Mouse (Mus musculus): ENCODE results near the gene Zer1.
A peak's percentile ranks its signal among the peaks of the same experiment; 100 is the strongest.
"Not testable (repeated sequence)": the region's sequence is repeated elsewhere in the genome, so short reads cannot be mapped to it uniquely, and the experiment has no call there.

Zer1 gene

DNA sequence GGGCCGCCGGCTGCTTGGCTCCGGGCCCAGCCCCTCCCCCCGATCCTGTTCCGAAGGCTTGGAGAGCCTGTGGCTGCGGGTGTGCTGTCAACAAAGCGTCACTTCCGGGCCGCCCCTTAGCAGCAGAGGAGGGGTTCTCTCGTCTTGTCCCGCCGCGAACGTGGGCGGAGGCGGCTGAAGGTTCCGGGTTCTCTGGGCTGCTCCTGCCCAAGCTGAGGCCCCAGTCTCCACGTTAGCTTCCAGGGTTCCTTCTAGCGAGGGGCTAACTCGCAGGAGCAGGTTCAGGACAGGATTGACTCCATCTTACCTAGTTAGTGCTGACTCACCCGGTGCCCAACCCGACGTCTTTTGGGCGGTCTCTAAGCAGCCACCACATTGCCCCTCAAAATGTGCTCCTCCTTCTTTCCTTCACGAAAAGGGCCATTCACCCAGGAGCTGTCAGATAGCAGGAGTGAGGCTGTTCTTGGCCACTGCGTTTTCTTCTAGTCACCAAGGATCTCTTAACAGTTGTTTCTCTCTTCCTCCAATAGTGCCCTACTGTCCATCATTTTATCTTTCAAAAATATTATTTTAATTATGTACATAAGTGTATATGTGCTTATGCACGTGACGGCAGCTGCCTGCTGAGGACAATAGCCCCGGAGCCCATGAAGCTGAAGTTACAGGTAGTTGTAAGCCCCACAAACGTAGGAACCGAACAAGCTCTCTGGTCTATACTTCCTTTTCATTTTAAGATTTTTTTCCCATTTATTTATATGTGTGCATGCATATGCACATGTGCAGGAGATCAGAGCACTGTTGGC, at the start of gene Zer1:
TSS of gene Zer1 (minus strand) at position 114 of the 803 bp plus-strand sequence.
- peak; percentile 97 for DNase-seq

DNA sequence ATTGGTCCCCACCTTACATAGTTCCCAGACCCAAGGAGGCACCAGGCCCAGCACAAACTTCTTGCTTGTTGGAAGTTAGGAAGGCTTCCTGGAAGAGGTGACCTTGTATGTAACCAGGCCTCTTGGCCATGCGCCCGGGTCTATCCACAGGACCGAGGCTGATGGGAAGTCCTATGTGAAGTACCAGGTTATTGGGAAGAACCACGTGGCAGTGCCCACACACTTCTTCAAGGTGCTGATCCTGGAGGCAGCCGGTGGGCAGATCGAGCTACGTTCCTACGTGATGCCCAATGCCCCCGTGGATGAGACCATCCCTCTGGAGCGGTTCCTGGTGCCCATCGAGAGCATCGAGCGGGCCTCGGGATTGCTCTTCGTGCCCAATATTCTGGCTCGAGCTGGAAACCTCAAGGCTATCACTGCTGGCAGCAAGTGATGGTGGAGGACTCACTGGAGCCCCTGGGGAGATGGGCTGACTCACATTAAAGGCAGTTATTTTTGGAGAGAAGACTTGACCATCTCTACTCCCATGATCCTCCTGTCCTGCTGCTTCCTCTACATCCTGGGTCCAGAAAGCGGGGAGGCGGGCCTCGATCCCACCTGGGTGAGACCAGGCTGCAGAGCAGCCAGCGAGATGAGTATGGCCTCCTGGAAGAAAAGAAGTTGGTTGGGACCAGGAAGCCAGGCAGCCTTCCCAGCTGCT, 49.3 kb upstream of the Zer1 start:
- DNase-seq = no peak

DNA sequence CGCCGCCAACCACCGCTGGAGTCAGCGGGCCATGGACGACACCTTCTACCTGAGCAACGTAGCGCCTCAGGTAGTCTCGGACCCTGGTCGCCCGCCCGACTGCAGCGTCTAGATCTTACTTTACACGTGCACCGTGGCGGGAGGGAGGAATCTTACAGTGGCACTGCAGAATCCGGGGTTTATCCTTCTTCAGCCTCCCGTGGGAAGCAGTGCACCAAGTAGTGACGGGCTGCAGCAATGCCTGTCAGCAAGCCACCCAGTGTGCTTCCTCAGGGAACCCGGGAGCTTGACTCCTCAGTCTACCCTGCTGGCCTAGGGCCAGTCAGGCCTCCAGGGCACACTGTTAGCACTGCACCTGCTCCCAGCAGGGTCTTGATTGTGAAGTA, 47.6 kb upstream of the Zer1 start:
- DNase-seq = no peak

DNA sequence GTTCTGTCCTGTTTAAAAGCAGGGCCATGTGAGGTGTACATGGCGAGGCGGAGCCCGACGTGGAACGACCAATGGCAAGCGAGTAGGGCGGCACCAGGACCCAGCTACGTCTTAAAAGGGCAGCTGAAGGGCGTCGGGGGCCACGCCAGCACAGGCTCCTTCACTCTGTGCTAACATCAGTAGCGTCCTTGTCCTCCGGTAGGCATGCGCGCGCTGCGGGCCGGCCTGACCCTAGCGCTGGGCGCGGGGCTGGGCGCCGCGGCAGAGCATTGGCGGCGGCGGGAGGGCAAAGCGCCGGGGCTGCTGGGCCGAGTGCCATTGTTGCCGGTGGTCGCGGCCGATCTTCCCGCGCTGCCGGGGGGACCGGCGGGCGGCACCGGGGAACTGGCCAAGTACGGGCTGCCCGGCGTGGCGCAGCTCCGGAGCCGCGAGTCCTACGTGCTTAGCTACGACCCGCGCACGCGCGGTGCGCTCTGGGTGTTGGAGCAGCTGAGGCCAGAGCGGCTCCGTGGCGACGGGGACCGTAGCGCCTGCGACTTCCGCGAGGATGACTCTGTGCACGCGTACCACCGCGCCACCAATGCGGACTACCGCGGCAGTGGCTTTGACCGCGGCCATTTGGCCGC, 47.1 kb upstream of the Zer1 start, which contains the start of gene Endog:
TSS of gene Endog (plus strand) at position 123 of the 626 bp plus-strand sequence.
- DNase-seq = peak; percentile 95

DNA sequence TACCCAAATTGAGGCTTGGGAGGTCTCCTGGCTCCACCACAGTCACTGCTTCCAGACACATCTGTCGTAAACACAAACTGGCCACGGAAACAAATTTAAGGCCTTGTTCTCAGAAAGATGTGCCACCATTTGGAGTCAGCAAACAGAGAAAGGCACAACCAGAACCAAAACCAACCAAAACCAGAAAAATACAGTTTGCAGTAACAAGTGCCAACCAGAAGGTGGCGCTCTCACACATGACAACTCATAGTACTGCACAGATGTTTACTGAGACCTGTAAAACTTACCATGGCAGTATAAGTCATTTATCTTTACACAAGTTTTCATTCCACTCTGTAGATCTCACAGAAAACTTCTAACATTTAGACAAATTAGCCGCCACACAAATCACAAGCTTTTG, 42.3 kb upstream of the Zer1 start:
- no peak for DNase-seq

DNA sequence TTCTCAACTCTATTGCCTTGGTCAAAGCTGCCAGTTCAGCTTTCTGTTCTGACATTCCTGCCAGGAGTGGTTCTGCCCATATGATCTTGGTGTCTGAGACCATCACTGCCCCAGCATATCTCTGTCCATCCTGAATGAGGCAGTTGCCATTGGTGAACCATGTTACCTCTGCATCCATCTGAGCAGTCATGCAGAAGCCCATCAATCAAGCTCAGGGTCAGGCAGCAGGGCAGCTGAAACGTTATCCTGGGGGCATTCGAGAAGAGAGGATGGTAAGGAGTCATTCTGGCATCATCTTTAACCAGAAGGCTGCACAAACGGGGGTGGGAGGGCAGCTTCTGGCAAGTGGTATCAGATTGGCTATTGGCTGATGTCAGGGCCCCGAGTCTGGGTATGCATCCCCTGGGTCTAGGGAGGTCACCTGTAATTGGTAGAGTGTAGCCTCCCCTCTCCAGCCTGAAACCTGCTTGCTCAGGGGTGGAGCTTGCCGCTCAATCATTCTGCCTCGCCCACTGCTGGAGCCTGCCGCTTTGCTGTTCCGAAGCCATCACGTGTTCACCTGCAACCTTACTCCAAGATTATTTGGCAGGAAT, 40.1 kb upstream of the Zer1 start:
- DNase-seq = no peak

DNA sequence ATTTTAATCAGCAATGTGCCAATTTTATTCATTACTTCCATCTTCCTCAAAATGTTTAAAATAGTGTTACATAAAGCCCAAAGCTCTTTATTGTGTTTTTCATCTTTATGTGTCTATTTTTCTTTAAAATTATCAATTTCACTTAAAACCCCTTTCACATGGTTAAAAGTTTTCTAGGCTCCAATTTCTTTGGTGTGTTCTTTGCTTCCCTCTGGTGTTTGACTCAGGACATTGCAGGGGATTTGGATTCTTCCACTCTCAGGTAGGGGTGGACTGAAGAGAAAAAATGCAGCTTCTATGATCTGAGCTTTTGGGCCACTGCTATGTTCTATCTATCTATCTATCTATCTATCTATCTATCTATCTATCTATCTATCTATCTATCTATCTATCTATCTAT, 37.4 kb upstream of the Zer1 start:
- peak; percentile 61 for DNase-seq

DNA sequence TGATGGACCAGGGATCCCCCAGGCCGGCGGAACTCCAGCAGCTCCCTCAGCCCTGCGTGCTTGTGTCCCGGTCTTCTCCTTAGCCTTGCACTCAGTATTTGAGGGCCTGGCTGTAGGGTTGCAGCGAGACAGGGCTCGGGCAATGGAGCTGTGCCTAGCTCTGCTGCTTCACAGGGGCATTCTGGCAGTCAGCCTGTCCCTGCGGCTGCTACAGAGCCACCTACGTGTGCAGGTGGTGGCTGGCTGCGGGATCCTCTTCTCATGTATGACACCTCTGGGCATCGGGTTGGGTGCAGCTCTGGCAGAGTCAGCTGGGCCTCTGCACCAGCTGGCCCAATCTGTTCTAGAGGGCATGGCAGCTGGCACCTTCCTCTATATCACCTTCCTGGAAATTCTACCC, 35.5 kb upstream of the Zer1 start:
- not testable (repeated sequence) for DNase-seq

DNA sequence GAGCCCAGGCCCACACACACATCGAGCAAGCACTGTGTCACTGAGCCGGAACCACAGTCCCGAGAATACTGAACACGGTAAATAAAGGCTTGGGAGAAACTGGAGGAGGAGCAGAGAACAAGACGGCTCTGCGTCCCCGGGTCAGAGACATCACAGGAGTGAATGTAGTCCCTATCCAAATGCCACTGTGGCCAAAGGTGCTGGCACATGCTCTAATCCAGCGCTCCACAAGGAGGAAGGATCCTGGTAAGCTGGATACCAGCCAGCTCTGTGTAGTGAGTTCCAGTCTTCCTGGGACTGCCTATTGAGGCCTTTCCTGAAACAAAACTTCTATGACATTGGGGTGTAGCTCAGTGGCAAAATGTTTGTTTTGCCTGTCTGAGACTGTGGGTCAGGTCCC, 28.2 kb upstream of the Zer1 start:
- DNase-seq = peak; percentile 48

DNA sequence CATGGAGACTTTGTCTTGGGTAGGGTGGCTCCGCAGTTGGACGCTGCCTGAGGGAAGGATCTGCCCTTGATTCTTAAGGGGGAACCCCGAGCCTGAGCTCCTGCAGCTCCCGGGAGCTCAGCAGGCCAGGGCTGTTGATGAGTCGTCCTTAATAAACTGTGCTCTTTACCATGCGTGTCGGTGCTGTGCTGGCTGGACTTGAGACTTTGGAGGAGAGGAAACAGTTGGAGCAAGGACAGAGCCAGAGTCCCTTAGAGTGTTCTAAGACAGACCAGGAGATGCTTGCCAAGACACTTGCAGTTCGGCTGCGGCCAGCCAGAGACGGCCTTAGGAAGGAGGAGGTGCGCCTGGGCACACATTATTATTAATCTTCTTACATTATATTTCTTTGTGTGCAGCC, 27.5 kb upstream of the Zer1 start:
- peak; percentile 80 for DNase-seq

DNA sequence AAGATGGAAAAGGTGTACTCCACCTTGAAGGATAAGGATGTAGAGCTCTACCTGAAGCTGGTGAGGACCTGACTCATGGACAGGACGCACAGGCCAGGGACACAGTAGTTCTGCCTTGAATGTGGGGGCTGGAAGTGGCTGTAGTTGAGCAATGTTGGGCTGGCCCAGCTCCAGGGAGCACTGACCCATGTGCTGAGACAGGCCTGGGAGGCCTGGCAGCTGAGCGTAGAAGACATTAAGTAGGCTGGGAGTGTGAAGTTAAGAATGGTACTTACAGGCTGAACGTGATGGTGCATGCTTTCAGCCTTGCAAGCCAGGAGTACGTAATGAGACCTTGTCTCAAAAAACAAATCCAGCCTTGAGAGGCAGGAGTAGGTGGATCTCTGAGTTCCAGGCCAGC, 23.1 kb upstream of the Zer1 start:
- DNase-seq = peak; percentile 91

DNA sequence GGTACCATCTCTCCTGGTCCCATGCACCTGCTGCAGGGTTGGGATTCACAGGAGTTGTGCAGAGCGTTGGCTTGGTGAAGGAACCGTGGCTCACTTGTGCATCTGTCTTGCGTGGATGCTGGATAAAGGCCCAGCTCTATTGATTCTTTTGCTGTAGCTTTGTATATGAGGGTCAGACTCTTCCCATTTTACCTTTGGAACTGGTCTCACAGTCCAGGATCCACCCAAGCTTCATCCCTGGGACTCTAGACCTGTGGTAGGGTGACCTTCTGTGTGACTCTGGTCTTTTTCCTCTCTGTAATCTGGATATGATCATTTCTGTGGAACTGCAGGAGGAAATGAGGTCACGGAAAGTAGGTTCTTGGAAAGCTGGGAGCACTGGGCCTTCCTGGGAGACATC, 20.1 kb upstream of the Zer1 start:
- DNase-seq = no peak

DNA sequence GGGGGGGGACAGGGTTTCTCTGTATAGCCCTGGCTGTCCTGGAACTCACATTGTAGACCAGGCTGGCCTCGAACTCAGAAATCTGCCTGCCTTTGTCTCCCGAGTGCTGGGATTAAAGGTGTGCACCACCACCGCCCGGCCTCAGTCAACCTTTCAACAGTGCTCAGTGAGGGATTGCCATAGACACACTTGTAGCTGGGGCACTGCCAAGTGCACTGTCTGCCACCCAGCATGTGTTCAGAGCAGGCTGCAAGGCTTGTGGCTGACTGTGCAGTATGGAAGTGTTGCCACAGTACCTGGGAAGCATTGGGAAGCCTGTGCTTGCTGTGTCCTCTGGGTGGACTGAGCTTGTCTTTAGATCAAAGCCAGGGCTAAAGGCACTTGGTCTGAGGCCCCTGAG, 15.6 kb upstream of the Zer1 start:
- not testable (repeated sequence) for DNase-seq

DNA sequence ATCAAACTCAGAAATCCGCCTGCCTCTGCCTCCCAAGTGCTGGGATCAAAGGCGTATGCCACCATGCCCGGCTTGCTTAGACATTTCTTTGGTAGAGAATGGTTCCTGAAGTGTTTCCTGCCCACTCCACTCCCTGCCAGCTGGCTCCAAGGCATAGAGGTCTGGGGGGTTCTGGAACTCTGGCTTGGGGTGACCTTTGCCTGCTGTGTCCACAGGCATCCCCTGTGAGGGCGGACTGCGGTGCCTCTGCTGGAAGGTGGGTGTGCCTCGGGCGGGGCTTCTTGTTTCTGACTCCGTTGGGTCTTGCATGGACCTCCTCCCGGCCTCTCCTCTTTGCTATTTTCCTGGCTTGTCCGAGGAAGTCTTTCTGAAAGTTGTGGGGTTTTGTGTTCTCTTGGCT, 12.1 kb upstream of the Zer1 start:
- DNase-seq = peak; percentile 78

DNA sequence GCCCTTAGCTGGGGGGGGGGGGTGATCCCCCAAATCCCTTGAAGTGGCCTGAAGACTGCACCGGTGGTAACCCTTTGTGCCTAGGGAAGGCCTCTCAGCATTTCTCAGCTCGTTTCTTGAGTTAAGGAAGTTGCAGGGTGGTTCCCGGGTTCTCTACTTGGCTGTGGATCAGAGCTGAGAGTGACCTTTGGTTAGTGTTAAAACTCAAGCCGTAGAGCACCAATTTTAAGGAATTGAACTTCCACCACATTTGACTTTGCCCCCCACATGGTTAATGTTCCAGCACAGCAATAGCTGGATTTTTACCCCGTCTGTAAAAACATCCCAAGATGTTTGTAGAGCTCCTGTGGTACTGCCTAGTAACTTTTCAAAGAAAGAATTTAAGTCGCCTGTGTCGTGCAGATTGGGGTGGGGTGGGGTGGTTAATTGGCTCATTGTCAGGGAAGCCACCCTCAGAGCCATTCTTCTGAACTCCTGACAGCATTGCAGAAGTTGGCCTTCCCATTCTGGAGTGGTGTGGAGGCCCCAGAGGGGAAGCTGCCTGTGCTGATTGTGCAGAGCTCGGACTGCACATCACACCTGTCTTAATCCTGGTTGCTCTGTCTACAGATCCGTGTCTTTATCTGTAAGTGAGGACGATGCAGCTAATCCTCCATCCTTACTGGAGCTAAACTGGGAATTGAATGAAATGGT, 10.7 kb upstream of the Zer1 start:
- DNase-seq = peak; percentile 93

DNA sequence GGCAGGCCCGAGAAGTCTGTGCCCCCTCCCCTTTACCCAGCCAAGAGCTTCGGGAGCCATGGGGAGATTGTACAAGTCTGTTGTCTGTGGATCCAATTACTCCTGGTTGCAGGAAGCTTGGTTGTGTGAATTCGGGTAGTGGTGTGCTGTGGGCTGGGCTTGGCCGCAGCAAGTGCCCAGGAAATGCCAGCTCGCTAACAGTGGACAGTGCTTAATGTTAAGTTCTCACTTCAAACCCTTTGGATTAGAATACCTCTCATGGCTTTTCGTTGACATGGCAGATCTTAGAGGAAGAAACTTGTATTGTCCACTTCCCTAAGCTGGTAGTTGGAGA, 10.0 kb upstream of the Zer1 start:
- peak; percentile 51 for DNase-seq

DNA sequence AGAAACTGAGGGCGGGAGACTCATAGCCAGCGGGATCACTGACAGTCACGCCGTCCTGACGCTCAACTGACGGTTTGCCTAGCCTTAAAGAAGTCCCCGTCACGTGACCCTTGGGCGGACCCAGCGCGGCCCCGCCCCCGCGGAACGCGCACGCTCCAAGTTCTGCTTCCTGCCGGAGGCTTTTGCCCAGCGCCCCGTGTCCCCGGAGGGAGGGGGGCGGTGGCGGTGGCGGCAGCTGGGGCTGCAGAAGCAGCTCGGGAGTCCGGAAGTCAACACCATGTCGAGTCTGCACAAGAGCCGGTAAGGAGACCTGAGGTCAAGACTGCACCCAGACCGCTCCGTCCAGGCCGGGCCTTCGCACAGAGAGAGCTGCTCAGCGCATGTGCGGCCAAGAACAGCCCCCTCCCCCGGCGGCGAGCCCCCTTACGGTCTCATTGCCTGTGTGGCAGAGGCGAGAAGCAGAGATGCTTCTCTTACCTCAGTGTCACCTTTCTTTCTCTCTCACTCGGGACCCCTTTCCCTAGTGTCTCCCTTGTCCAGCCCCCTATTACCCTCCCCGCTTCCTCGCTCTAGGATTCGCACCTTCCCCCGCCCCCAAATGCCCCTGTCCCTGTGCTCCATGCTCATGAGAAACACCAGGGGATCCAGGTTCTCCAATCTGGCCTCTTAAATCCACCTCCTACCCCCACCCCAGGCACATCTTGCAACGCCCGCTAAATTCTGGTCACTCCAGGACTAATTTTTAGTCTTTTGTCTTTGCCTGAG, 9.4 kb upstream of the Zer1 start, which contains the start of gene Tbc1d13:
TSS of gene Tbc1d13 (plus strand) at position 134 of the 765 bp plus-strand sequence.
- DNase-seq = peak; percentile 99

DNA sequence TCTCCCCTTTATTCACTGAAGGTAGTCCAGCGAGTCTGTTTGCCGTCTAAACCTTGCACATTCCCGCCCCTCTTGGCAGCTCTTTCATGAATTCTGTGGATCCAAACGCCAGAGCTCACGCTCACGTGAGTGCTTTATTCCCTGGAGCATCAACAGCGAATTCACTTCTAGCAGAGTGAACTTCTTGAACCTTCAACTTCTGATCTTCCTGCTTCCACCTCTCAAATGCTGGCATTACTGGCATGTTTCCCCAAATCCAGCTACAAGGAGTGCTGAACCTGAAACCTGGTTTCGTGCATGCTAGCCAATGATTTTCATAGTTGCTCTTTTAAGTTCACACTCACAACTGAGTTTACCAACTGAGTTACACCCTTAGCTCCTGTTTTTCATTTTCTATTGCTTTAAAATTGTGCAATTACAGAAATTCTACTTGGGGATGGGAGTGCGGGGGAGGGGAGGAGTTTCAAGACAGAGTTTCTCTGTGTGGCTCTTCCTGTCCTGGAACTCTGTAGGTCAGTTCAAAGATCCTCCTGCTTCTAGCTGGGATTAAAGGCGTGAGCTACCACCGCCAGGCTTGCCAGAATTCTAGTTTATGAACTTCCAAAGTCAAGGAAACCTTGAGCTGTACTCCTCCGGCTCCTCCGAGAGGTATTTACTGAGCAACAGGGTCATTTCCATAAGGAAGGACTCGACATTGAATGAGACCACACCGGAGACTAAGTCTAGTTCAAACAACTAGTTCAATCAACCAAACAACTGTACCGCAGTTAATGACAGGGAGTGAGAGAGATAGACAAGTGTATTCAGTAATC, 8.6 kb upstream of the Zer1 start:
- peak; percentile 96 for DNase-seq

DNA sequence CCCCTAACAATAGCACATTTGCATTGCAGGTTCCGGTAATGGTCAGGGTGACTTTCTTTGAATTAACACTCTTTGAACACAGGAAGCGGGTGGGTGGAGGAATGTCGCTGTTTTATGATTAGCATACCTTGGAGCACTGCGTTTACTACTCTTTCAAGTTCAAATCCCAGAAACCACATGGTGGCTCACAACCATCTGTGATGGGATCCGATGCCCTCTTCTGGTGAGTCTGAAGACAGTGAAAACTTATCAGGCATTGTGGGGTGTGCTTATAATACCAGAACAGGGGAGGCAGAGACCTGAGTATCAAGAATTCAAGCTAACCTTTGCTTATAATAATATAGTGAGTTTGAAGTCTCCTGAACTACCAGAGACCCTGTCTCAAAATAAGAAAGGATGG, 6.9 kb upstream of the Zer1 start:
- not testable (repeated sequence) for DNase-seq

DNA sequence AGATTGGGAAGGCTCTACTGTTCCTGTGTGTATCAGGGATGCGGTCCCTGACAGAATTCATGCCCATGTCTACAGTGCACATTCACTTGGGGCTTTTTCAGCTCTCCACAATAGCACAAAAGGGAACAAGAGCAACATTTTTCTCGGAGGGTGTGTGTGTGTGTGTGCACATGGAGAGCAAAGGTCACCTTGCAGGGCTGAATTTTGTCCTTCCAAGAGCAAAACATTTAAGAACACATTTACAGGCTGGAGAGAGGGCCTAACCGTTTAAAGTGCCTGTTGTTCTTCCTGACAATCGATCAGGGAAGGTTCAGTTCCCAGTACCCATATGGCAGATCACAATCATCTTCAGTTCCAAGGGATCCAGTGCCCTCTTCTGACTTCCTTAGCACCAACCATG, 5.8 kb upstream of the Zer1 start:
- DNase-seq = peak; percentile 81

DNA sequence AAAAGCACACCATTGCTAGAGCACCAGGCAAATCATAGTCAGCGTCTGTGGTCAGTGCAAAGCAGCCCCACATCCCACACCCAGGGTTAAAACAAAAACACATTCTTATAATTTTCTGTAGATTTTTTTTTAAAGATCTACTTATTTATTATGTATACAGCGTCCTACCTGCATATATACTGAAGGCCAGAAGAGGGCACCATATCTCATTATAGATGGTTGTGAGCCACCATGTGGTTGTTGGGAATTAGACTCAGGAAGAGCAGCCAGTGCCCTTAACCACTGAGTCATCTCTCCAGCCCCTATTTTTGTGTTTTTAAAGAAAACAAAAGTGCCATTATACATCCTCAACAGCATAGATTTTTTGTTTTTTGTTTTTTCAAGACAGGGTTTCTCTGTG, 4.4 kb upstream of the Zer1 start:
- peak; percentile 78 for DNase-seq
